Mouse (Mus musculus) adrenal gland, postnatal 14 days (tissue): ENCODE data around the gene Coro7. TPM values are rescaled to one million over a fixed set of nuclear protein-coding genes. Genes with fewer than 3 reads are reported as not detected.

ENCODE experiments used
- DNase-seq: peaks from one replicate; pipeline ENCODE4 v3.0.0; 2021; ENCODE audit warnings: mixed read lengths
- total RNA-seq: library from RNA; stranded (reverse); gene quantifications from 2 replicates; pipeline ENCODE4 v1.2.3, GENCODE M21; 2021

The Coro7 gene
- total RNA-seq, 1 experiment from 2014 or later, result 33.6 TPM

DNA sequence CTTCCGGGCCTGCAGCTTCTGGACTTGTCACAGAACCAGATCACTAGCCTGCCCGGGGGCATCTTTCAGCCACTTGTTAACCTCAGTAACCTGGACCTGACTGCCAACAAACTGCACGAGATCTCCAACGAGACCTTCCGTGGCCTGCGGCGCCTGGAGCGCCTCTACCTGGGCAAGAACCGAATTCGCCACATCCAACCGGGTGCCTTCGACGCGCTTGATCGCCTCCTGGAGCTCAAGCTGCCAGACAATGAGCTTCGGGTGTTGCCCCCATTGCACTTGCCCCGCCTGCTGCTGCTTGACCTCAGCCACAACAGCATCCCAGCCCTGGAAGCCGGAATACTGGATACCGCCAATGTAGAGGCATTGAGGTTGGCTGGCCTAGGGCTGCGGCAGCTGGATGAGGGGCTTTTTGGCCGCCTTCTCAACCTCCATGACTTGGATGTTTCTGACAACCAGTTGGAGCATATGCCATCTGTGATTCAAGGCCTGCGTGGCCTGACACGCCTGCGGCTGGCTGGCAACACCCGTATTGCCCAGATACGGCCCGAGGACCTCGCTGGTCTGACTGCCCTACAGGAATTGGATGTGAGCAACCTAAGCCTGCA is 31.1 kb downstream of the Coro7 start:
- no peak for DNase-seq

DNA sequence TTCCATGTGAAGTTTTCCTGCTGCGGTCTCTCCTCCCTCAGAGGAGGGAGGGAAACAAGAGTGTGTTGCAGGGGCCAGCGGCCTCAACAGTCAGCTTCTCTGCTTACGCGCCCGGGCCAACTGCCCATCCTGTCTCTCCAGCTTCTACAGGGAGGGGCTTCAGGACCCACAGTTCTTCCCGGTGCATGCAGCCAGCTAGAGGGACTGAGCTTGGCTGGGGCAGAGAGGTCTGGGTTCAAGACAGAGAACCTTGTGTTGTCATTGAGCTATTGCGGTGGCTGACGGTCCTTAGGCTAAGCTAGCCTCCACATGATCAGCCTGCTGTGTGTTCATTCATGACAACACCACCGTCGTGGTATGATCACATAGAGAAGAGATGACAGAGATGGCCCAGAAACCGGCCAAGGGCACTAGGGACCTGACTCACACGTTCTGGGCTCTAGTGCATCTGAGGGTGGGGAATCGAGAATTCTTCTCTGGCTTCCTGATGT is 31.9 kb downstream of the Coro7 start:
- peak; percentile 72 for DNase-seq

DNA sequence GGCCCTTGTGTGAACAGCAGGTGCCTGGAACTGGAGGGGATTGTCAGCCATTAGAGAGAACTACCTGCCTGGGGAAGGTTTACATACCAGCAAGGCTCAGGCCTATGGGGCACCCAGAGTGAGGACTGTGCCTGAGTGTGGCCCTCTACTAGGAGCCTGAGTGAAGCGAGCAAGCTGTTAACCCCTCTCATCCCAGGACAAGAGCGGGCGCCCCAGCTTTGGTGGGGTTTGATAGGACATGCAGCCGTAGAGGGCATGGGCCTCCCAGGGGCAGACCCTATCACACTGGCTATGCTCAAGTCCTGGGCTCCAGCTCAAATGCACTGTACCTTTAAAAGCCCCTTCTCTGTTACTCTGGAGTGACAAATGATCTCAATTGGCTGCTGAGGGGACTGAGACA is 32.7 kb downstream of the Coro7 start:
- no peak for DNase-seq

DNA sequence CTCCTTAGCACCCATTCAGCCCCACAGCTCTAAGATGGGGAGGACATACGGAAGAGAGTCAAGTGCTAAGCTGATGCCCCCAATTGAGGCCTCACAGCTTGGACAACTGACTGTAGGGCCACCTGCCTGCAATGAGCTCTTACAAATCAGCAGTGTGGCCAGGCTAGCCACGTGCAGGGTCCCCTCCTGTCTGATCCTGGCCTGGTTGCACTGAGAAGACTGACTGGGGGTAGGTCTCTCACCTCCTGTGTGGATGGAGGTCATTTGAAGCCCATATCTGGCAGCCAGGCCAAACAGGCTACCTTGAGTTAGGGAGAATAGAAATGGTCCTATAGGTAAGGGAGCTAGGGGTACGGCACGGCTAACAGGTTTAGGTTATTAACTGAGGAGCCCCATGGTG is 33.7 kb downstream of the Coro7 start:
- no peak for DNase-seq

DNA sequence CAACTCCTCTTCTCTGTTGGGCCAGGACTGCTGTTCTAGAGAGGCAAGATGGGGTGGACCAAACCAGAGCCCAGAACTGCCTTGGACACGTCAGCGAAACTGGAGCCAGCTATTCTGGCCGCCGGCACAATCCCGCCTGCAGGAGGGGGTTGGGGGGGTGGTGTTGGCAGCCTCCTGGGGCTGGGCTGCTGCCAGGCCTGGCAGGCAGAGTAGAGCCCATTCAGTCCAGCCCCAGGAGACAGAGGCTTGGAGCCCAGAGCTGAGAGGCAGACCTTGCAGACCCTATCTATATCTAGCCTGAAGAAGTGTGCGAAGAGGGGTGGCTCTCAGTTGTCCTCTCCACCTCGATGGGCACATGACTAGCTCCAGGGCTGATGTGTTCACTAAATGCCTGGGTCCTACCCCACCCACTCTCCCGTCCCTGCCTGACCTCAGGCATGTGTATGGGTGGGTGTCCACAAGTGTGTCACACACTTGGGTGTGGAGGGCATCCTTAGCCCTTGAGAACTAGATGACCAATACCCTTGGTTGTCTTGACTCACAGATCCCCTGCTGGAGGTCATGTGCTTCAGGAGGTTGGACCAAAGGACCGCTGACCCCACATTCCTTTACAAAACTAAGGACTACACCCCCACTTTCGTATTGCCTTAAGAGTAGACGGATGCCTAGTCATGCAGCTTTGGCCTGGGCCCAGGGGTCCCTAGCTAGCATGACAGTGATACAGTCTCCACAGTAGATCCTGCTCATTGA is 35.7 kb downstream of the Coro7 start:
- peak; percentile 91 for DNase-seq

DNA sequence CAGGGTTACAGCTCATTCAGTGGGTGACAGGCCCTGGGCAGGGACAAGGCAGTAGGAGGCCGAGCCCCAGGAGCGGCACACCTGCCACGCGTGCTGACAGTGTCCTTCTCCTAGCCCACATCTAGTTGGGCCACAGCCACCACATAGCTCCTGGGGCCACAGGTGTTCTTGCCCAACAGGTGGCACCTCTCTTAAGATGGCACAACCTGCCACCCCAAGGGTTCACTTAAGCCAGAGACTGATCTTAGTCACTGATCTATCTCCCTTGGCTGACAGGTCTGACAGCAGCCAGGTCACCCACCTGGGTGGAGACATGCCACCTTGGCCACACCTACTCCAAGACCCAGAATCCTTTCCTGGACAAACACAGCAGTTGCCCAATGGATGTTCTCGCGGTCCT is 36.6 kb downstream of the Coro7 start:
- DNase-seq, result no peak

DNA sequence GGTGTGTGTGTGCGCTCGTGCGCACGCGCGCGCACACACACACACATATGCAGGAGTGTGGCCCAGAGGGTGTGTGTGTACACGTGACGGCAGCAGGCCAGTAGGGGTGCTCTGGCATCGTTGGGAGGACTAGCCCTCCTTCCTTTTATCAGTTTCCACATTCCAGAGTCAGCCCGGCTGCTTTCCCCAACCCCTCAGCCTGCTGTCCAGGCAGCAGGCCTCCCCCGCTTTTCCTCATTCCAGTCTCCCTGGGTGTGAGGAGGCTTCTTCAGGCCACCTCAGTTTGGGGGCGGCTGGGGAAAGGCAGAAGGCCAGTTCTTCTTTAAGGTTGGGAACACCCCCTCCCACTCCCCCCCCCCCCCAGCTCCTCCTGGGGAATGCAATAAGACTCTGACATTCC is 37.4 kb downstream of the Coro7 start:
- DNase-seq, result no peak

DNA sequence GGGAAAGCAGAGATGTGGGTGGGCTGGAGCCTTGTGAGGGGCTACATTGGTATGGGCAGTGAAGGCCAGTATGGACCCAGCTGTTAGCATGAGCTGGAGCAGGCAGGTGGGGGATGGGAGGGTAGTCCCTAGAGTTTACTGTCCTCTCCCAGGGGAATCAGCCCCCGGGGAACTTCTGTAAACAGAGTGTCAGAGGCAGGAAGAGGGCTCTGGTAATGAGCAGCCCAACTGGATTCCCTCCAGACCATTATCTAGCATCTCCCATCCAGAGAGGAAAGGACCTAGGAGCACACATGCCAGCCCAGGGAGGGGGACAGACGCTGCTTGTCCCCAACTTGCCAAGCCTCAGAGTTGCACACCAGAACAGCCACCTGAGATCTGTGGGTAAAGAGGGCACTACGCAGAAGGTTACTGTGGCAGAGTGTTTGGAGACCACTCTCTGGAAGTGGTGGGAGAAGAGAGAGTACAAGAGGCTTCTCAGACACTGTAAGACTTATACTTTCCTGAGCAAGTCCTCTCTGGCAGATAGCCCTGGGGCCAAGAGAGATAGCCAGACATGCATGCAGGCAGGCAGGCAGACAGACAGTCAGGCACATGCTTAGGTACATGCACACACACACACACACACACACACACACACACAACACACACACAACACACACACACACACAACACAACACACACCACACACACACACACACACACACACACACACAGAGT is 38.3 kb downstream of the Coro7 start:
- DNase-seq, result no peak

DNA sequence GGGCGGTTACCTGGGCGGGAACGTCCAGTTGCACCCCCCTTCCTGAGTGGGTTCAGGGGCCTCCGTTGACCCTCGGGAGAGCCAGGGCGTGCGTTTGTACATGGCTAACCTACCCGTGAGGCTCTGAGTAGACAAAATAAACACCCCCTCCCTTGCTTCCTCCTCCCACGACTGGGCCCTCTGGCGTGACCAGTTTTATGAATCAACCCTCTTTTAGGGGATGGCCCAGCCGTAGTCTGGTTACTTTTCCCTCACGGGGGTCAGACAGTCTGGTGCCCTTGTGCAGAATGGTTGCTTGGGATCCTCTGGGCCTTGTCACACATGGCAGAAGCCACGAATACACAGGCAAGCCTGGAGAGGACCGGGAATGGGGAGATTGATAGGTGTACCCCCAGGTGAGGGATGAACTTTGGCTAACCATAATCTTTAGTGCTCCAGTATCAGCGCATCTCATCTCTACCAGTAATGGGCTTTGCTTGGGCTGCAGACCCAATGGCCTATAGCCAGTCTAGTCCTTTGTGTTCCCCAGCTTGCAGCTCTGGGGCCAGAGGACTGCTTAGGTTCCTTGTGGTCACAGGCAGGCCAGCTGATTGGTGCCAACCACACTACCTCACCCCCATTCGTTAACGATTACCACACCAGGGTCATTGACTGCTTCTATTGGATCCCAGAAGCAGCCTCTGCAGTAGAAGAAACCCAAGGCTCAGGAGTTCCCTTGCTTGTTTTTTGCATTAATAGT is 39.1 kb downstream of the Coro7 start:
- no peak for DNase-seq

DNA sequence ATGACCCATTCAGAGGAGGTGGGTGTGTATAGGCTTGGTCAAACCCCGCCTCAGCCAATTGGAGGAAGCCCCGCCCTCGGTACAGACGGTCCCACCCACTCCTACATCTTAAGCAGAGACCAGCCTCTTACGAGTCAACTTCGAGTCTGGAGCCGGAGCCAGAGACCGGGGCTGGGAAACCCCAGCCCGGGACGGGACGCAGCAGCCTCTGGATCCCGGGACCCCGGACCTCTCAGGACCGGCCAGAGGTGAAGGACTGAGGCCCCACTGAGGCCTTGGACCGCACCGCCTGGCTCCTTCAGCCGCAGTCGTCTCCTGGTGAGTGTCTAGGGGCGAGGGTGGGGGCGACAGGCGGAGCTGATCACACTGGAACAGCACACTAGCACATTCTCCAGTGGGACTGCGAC is 39.7 kb downstream of the Coro7 start, which contains the start of the genes Vasn and Dnaja3:
Gene Vasn, plus strand, starts transcription at position 111 of the 407 bp plus-strand sequence.
Gene Dnaja3, plus strand, starts transcription at position 159 of the 407 bp plus-strand sequence.
- peak; percentile 93 for DNase-seq

DNA sequence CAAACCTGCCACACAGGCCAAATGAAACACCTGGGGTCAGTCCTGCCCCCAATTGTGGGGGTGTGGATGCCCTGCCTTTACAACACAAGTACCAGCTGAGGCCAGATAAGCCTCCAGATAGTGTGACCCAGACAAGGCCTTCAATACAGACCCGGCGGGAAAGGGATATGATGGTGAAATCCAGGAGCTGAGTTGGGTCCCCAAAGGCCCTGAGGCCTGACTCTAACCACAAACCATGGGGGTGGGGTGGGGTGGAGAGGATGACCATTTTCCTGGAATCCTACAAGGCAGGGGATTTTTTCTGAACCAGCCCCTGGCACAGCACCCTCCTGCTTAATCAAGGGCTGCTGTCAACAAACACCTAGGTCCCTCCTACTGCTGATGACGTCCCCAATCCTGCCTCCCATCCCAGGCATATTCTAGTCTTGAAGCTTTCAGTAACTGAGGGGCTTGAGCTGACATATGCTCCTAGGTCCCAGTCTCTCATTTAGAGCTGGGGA is 40.6 kb downstream of the Coro7 start:
- DNase-seq, result no peak

DNA sequence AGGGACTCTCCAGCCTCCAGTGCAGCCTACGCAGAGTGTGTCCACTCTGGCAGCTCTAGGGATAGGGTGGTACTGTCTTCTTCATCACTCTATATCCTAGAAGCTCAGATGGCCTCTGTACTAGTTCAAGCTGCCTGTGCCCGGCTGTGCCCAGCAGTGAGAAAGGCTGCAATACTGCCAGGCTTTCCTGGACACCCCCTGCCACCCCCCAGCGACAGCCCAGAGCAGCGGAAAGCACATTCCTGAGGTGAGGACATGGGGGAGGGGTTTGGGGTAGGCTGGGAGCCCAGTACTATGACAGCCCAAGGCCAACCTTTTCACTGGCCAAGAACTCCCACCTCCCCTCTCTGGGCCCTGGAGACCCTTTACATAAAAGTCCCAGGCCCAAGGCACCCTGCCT is 43.8 kb downstream of the Coro7 start:
- DNase-seq, result no peak

DNA sequence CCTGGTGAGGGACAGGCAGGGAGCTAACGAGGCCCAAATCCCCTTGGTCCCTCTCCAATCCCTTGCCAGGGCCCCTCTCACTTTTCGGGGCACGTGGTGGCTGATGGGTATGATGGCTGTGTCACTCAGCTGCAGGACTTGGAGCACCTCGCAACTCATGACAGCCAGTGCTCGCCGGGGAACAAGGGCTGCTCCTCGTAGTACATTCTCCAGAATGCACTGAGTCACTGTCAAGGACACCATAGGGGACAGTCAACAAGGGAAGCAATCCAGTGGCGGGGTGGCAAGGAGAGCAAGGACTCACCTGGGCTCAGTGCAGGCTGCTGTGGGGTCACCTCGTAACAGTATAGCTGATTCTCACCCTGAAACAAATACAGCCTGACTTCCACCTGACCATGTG is 44.9 kb downstream of the Coro7 start:
- no peak for DNase-seq

DNA sequence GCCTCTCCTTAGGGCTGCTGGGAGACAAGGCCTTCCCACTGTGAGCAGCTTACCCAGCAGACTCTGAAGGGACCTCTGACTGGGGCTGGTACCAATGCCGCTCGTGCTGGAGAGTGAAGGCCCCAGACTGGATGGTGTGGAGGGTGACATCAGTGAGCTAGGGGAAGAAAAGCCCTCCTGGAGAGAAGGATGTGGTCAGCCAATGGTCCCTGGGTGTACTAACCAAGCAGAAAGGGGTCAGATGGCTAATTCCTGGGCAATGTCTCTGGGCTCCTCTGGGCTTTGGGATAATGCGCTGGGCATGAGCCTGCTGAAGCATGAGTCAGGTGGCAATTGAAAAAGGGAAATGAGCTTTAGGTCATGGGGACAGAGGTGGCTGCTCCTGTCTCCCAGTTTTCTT is 45.9 kb downstream of the Coro7 start:
- DNase-seq, result no peak

DNA sequence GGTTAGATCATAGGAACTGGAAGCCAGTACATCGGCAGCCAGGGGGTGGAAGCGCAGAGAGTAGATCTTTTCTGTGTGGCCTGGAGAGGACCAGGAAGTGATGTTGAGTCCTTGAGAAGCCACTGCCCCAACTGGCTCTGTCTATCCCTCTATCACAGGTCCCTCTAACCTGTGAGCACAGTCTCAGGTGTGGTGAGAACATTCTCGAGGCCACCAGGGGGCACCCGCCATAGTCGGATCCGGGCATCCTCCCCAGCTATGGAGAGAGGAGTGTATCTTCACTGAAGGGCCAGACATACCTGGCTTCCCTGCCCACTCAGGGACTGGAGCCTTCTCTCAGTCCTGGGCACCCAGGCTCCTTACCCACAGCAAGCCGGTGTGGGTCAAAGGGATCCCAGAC is 47.5 kb downstream of the Coro7 start:
- no peak for DNase-seq

DNA sequence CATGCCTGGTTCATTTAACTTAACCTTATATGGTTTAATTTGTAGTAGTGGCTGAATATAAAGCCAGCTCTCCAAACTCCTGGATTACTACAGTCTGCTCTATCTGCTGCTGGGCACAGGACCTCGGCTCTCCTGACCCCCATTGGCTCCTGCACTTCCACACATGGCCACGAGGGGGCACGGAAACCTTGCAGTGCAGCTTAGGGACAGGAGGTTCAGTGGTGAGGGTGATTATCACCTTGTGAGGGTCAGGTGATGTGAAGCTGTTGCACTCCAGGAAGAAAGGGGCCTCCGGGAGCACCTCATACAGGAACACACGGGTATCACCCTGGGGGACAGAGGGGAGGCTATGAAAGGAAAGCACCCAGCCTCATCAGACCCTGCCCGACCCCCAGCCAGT is 49.6 kb downstream of the Coro7 start:
- DNase-seq, result peak; percentile 92

DNA sequence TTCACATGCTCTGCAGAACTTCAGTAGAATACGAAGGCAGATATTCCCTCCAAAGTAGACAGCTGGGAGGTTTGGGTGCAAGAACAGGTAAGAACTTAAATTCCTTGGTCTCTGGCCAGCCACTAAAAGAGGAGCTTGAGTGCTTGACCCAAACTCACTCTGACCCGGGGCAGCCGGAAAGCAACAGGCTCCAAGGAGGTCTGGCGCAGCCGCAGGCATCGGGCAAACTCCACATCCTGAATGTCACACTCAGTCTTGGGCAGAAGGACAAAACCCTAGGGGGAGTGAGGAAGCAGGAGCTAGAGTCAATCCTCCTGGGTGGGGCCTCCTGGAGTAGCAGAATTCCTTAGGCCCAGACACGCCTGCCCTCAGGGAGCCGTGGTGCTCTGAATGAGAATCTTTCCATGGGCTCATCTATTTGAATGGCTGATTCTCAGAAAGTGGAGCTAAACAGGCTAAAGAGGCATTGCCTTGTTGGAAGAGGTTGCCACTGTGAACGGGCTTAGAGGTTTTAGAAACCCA is 50.6 kb downstream of the Coro7 start:
- no peak for DNase-seq

DNA sequence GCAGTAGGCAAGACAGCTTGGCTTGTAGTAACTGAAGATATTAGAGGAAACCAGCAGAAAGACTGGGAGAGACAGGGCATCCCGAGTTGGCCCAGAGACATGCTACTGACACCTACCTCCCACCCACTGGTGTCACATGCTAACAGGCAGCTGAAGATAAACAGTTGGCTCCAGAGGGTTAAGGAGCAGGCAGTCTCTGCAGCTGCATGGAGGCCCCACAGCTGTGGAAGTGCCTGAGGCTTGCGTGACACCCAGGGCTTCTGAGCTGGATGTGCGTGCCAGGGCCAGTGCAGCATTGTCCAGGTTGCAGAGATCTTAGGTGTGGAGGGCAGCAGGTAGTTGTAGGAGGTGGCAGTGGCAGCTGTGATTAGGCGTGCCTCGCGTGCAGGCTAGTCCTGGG is 52.5 kb downstream of the Coro7 start:
- no peak for DNase-seq

DNA sequence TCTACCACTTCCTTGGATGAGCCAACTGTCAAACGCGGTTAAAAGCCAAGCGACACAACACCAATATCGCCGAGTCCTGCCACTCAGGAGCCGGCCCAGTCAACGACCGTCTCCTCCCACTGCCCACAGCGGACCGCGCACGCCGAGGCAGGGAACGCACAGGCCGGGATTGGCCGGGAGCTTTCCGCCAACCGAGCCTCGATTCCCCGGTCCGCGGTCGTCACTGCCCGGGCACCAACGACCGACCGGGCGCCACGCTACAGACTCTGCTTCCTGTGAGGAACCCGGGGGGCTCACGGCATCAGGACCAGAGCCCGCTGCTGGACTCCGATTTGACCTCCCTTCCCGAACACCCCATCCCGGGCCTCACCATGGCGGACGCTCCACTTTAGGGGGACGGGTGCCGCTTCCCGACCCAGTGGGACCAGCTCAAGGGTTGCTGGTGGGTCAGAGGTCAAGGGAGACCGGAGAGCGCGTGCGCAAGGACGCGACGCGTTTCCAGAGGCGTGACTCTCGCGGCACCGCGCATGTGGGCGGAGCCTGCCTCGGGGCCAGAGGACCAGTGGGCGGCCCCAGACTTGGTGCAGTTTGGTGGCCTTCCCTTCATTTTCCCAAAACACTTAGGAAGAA is 55.0 kb downstream of the Coro7 start, which contains the start of gene Pam16:
Gene Pam16, minus strand, starts transcription at position 508 of the 630 bp plus-strand sequence.
- DNase-seq, result peak; percentile 97

DNA sequence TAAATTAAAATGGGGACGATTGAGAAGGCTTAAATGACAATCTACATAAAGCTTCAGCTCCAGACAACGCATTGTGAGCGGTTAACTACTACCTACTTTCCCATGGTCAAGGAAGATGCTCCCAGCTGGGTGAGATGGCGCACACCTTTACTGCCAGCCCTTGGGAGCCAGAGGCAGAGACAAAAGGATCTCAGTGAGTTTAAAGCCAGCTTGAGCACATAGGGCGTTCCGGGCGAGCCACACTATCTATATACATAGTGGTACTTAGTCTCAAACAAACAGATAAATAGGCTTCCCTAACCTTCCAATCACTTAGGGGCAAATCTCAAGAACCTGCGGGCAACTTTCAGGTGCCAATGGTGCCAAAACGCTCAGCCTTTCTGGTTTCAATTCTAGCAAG is 55.5 kb downstream of the Coro7 start:
- no peak for DNase-seq

DNA sequence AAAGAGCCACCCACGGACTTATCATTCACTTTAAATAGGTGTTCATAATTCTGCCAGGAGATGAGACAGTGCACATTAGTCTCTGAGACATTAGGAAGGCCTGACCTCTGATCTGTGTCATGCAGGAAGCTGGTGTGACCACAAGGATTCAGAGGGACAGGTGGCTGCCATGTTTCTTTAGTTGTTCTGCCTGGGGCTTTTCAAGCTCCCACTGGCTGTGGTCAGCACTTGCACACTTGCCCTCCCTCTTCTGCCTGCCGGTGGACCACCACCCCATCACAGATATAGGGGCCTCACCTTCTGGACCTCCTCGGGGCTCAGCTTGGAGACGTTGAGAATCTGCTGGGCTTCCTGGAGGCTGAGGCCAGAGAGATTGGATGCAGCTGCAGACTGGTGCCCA is 62.7 kb downstream of the Coro7 start:
- DNase-seq, result no peak
